Mouse (Mus musculus) myocyte (in vitro differentiated cells): ENCODE data around the gene Ces2g. TPM values are rescaled to one million over a fixed set of nuclear protein-coding genes. Genes with fewer than 3 reads are reported as not detected.

ENCODE experiments used
- H3K27me3 ChIP-seq: one replicate; pipeline ENCODE4 v1.6.1; 2011; ENCODE audit not compliant: control insufficient read depth, insufficient read depth, insufficient read length
- H3K36me3 ChIP-seq: one replicate; pipeline ENCODE4 v1.6.1; 2011; ENCODE audit not compliant: control insufficient read depth, insufficient read depth
- H3K4me2 ChIP-seq: one replicate; pipeline ENCODE4 v1.6.1; 2011; ENCODE audit warnings: low read depth, control low read depth
- H3K4me3 ChIP-seq: one replicate; pipeline ENCODE4 v1.5.1; 2011; ENCODE audit warnings: mild to moderate bottlenecking, control low read depth, moderate library complexity
- H3K79me2 ChIP-seq: one replicate; pipeline ENCODE4 v1.6.1; 2011; ENCODE audit not compliant: control insufficient read depth, insufficient read depth
- H3ac ChIP-seq: one replicate; pipeline ENCODE4 v1.6.1; 2011; ENCODE audit not compliant: control insufficient read depth, insufficient read length
- CEBPB ChIP-seq: IDR thresholded peaks from 2 replicates; pipeline ENCODE4 v1.6.1; 2011; ENCODE audit warnings: mild to moderate bottlenecking, moderate library complexity; ENCODE audit not compliant: poor library complexity, insufficient read depth, severe bottlenecking
- E2F4 ChIP-seq: IDR thresholded peaks from one replicate; pipeline ENCODE4 v1.6.1; 2011; ENCODE audit warnings: mild to moderate bottlenecking, control low read depth, moderate library complexity; ENCODE audit not compliant: insufficient read depth
- MAX ChIP-seq: IDR thresholded peaks from one replicate; pipeline ENCODE4 v1.6.1; 2011; ENCODE audit warnings: low read depth, mild to moderate bottlenecking, control low read depth
- MYOD1 ChIP-seq, 3 experiments: IDR thresholded peaks; one replicate each; pipeline ENCODE4 v1.6.1; 2011; ENCODE audit warnings: control low read depth in 2 of 3, low read depth in 2 of 3, mild to moderate bottlenecking in 2 of 3, moderate library complexity in 1 of 3; ENCODE audit not compliant: insufficient read length in 2 of 3, control insufficient read depth in 1 of 3
- MYOG ChIP-seq, 3 experiments: IDR thresholded peaks; one replicate each; pipeline ENCODE4 v1.6.1; 2011; ENCODE audit warnings: control low read depth in 2 of 3, low read depth in 2 of 3, mild to moderate bottlenecking in 2 of 3; ENCODE audit not compliant: insufficient read length in 2 of 3, control insufficient read depth in 1 of 3, insufficient read depth in 1 of 3
- POLR2A ChIP-seq: IDR thresholded peaks from one replicate; pipeline ENCODE4 v1.6.1; 2011; ENCODE audit warnings: low read depth, mild to moderate bottlenecking, control low read depth, moderate library complexity; ENCODE audit not compliant: insufficient read length
- POLR2AphosphoS2 ChIP-seq: IDR thresholded peaks from one replicate; pipeline ENCODE4 v1.6.1; 2011; ENCODE audit warnings: low read depth, control low read depth; ENCODE audit not compliant: insufficient read length
- REST ChIP-seq: IDR thresholded peaks from one replicate; pipeline ENCODE4 v1.6.1; 2011; ENCODE audit warnings: mild to moderate bottlenecking, control low read depth, moderate library complexity; ENCODE audit not compliant: insufficient read depth, insufficient read length
- SRF ChIP-seq: IDR thresholded peaks from one replicate; pipeline ENCODE4 v1.6.1; 2011; ENCODE audit warnings: low read depth; ENCODE audit not compliant: control insufficient read depth, insufficient read length
- TCF12 ChIP-seq: IDR thresholded peaks from one replicate; pipeline ENCODE4 v1.6.1; 2011; ENCODE audit warnings: mild to moderate bottlenecking, control low read depth; ENCODE audit not compliant: poor library complexity, insufficient read depth, severe bottlenecking
- TCF3 ChIP-seq: IDR thresholded peaks from one replicate; pipeline ENCODE4 v1.6.1; 2011; ENCODE audit warnings: low read depth, control low read depth; ENCODE audit not compliant: insufficient read length
- USF1 ChIP-seq: IDR thresholded peaks from one replicate; pipeline ENCODE4 v1.6.1; 2011; ENCODE audit warnings: low read depth, mild to moderate bottlenecking, control low read depth, moderate library complexity
- polyA plus RNA-seq: library from polyadenylated mRNA; unstranded; fragments of >200 nt; fragmentation: generic; extraction: Trizol; gene quantifications from one replicate; pipeline ENCODE4 v1.2.1, GENCODE M21; 2012; ENCODE audit warnings: missing spikeins

Ces2g gene
- 0.30 TPM for polyA plus RNA-seq

DNA sequence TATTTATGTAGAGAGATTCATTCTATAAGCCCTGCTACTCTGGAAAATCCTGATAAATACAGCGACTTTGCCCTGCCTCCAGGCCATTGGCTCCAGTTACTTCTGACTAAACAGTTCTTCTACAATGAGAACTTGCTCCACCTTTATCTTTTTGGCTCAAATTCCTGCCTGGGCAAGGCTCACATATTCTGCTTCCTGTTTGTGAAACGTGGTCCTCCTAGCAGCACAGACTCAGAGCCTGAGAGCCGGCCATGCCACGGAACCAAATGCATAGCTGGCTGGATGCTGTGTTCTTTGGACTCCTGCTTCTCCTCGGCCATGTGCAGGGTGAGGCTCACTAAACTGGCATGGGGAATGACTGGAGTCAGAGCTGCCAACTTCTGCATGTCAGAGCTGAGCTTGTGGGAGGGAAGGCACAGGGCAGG, at the start of gene Ces2g:
TSS of gene Ces2g (plus strand) at position 182 of the 425 bp plus-strand sequence.
- Histone ChIP-seq H3K36me3 (no peaks in the 10 kb centered on the region), H3K27me3 (no peaks in the 10 kb centered on the region), H3K79me2 (no peaks in the 10 kb centered on the region), H3K4me3 (no peak within 1 kb of the TSS), H3K4me2 (no peak within 1 kb of the TSS), H3ac (no peak within 1 kb of the TSS)
- TF ChIP-seq POLR2AphosphoS2 (no peak), POLR2A (no peak), E2F4 (no peak), TCF12 (no peak), SRF (no peak), MAX (no peak), USF1 (no peak), TCF3 (no peak), MYOD1 (IDR thresholded peaks at IDR 0.05; ENCODE audit: control insufficient read depth in 1 of 3, insufficient read length in 2 of 3, low read depth in 2 of 3) (no peak), MYOG (IDR thresholded peaks at IDR 0.05; ENCODE audit: control insufficient read depth in 1 of 3, insufficient read depth in 1 of 3, insufficient read length in 2 of 3, low read depth in 2 of 3) (no peak), REST (no peak), CEBPB (no peak)

GRCm38 (mm10) chr8:104925972-104926596, 35.4 kb upstream of the Ces2g start, which contains the start of gene Ces2e:
Gene Ces2e (plus strand): TSS chr8:104926260.
- H3K4me2 ChIP-seq, result no peak within 1 kb of the TSS
- H3K4me3 ChIP-seq, result no peak within 1 kb of the TSS
- no peaks in the 10 kb centered on the region for H3K79me2 ChIP-seq
- TF ChIP-seq TCF3 (no peak), USF1 (no peak), MAX (no peak), MYOG (IDR thresholded peaks at IDR 0.05; ENCODE audit: control insufficient read depth in 1 of 3, insufficient read depth in 1 of 3, insufficient read length in 2 of 3, low read depth in 2 of 3) (no peak), CEBPB (no peak), E2F4 (no peak), TCF12 (no peak), POLR2AphosphoS2 (no peak), MYOD1 (IDR thresholded peaks at IDR 0.05; ENCODE audit: control insufficient read depth in 1 of 3, insufficient read length in 2 of 3, low read depth in 2 of 3) (no peak), REST (no peak), SRF (no peak), POLR2A (no peak)
- no peak within 1 kb of the TSS for H3ac ChIP-seq
- H3K36me3 ChIP-seq, result no peaks in the 10 kb centered on the region
- no peaks in the 10 kb centered on the region for H3K27me3 ChIP-seq

- H3ac ChIP-seq, result no peak overlapping the region
- H3K36me3 ChIP-seq, result no peaks in the 10 kb centered on the region
- H3K27me3 ChIP-seq, result no peaks in the 10 kb centered on the region
- no peaks in the 10 kb centered on the region for H3K79me2 ChIP-seq
- no peak overlapping the region for H3K4me3 ChIP-seq
- TF ChIP-seq E2F4, result no peak
- no peak overlapping the region for H3K4me2 ChIP-seq
Measured at GRCm38 (mm10) chr8:104927301-104927700, 34.2 kb upstream of the Ces2g start.

GRCm38 (mm10) chr8:104944665-104945064, 16.9 kb upstream of the Ces2g start:
- no peaks in the 10 kb centered on the region for H3K36me3 ChIP-seq
- H3K27me3 ChIP-seq, result no peaks in the 10 kb centered on the region
- H3K4me2 ChIP-seq, result no peak overlapping the region
- TF ChIP-seq USF1, result no peak
- TF ChIP-seq MAX, result no peak
- TF ChIP-seq E2F4, result no peak
- TF ChIP-seq POLR2AphosphoS2, result no peak
- no peak for TF ChIP-seq TCF12
- TF ChIP-seq MYOG (IDR thresholded peaks at IDR 0.05; ENCODE audit: control insufficient read depth in 1 of 3, insufficient read depth in 1 of 3, insufficient read length in 2 of 3, low read depth in 2 of 3), result no peak
- TF ChIP-seq POLR2A, result no peak
- no peak for TF ChIP-seq SRF
- TF ChIP-seq REST, result no peak
- no peak for TF ChIP-seq MYOD1 (IDR thresholded peaks at IDR 0.05; ENCODE audit: control insufficient read depth in 1 of 3, insufficient read length in 2 of 3, low read depth in 2 of 3)
- no peak for TF ChIP-seq TCF3
- no peak for TF ChIP-seq CEBPB
- H3K4me3 ChIP-seq, result no peak overlapping the region
- no peaks in the 10 kb centered on the region for H3K79me2 ChIP-seq
- H3ac ChIP-seq, result no peak overlapping the region

GRCm38 (mm10) chr8:104947056-104947455, 14.5 kb upstream of the Ces2g start, which contains the start of gene Ces2f:
Gene Ces2f (plus strand): TSS chr8:104947356.
- no peak within 1 kb of the TSS for H3K4me3 ChIP-seq
- no peaks in the 10 kb centered on the region for H3K27me3 ChIP-seq
- no peaks in the 10 kb centered on the region for H3K36me3 ChIP-seq
- TF ChIP-seq MYOD1 (IDR thresholded peaks at IDR 0.05; ENCODE audit: control insufficient read depth in 1 of 3, insufficient read length in 2 of 3, low read depth in 2 of 3), result no peak
- TF ChIP-seq E2F4, result no peak
- no peak for TF ChIP-seq TCF3
- TF ChIP-seq CEBPB, result no peak
- TF ChIP-seq MAX, result no peak
- no peak for TF ChIP-seq REST
- no peak for TF ChIP-seq POLR2A
- no peak for TF ChIP-seq POLR2AphosphoS2
- no peak for TF ChIP-seq MYOG (IDR thresholded peaks at IDR 0.05; ENCODE audit: control insufficient read depth in 1 of 3, insufficient read depth in 1 of 3, insufficient read length in 2 of 3, low read depth in 2 of 3)
- TF ChIP-seq SRF, result no peak
- TF ChIP-seq TCF12, result no peak
- TF ChIP-seq USF1, result no peak
- no peaks in the 10 kb centered on the region for H3K79me2 ChIP-seq
- H3ac ChIP-seq, result no peak within 1 kb of the TSS
- H3K4me2 ChIP-seq, result no peak within 1 kb of the TSS
